Mouse (Mus musculus) left cerebral cortex, adult 9 months (tissue): Measurements from ENCODE around the gene Wfdc5.

Experiments
- DNase-seq, 2 experiments: peaks; one replicate each; pipeline ENCODE4 v3.0.0; 2022; ENCODE audit warnings: low spot score in 2 of 2

Gene Wfdc5

DNA sequence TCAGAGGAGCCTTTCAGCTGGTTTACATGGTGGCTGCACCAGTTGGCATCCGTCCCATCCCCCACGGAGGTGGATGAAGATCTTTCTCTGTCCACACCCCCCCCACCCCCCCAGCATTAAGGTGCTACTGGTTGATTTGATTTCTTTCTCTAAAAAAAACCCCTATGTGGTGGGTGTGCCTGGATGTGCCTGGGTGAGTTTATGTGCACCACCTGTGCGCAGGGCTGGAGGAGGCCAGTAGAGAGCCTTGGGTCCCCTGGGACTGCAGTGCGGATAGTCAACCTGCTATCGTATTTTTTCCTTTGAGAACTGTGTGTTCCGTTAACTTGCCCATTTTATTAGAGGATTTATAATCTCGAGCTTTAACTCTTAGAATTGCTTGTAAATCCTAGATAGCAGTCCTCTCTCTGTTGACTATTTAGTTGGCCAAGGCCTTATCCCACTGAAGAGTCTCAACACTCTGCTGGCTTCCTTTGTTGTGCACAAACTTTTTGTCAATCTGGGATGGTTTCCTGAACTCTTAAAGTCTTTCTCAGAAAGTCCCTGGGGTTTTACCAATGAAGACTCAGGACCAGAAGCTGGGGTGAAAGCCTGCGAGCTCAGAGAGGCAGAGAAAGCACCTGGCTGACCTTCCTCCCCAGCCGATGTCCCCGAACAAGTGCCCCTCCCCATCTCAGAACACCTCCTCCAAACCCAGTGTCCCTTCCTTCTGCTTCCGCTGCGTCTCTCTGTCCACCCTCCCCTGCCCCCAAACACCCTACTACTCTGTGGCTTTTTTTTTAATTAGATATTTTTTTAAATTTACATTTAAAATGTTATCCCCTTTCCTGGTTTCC is 53.7 kb downstream of the Wfdc5 start:
- DNase-seq, result no peak

DNA sequence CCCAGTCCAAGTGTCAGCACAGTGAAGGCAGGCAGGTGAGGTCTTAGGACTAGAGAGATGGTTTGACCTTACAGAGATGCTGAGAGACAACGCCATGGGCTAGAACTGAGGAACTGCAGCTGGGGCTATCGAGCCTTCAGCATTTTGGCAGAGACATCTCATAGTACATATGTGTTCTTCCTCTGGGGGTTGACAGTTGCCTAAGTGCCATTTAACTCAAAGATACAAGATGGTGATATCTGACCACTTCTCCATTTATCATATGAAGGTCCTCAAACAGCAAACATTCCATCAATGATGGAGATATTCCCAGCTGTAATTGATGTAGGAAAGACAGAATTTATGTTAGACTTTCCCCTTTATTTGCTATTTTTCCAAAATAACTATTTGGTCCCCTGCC is 55.2 kb downstream of the Wfdc5 start:
- DNase-seq, result no peak

DNA sequence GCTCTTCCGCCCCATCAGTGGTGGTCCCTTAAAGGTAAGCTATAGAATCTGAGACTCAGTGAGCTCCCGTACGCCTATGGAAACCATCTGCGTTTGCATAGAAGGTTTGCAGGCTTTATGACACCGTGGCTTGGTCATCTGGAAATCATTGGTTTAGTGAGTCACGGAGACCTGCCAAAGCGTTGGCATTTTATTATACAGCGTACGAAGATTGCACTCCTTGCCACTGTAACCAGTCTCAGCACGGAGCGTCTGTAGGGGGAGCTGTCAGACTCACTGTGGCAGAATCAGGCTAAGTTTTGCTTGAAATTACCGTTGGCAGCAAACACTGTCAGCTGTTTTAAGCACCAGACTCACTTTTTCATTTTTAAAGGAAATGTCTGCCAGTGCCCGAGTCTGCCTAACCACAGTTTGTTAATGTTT is 56.0 kb downstream of the Wfdc5 start:
- peak; percentile 31 to 83 for DNase-seq
